Mouse (Mus musculus) left cerebral cortex, adult 18-20 months (tissue): ENCODE measurements around the gene Epn2. TPM values are rescaled to one million over a fixed set of nuclear protein-coding genes. Genes with fewer than 3 reads are reported as not detected.

Source experiments
- DNase-seq, 2 experiments: peaks; one replicate each; pipeline ENCODE4 v3.0.0; 2021 to 2022; ENCODE audit warnings: low spot score in 2 of 2, mixed read lengths in 1 of 2
- total RNA-seq, 2 experiments: library from RNA; stranded (reverse); gene quantifications; 2 replicates each; pipeline ENCODE4 v1.2.3; 2021

Epn2 gene
- total RNA-seq, 2 experiments from 2014 or later: 116 to 128 TPM

DNA sequence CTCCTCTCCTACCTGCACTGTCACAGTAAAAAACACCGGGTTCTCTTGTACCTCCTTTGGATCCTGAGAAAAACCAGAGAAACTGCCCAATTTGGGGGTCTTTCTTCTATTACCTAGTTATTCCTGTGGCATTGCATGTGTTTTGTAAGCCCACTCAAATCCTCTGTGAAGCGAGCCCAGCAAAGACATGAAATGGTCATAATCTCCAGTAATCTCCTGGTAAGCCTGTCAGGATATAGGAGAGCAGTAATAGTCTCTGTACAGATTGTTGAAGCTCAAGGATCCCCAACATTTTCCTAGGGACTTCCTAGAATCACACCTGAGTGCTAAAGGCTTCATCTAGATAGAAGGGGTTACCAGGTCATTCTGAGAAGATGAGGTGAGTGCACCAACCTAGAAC, 38.4 kb downstream of the Epn2 start:
- no peak for DNase-seq

DNA sequence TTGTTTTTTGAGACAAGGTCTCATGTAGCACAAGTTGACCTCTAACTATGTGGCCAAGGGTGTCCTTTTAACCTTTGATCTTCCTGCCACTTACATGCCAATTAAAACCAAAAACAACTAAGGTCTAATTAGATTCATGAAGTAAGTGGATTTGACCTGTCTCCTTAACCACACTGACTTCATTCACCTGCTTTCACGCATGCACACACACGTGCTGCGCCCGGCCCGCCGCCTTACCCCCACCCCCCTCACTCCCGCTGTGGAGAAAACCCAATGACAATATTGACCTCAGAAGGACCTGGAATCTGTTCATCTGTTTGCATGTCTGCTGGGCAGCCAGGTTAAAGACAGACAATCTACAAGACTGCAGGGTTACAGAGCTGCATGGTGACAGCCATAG, 38.8 kb downstream of the Epn2 start:
- DNase-seq: no peak

DNA sequence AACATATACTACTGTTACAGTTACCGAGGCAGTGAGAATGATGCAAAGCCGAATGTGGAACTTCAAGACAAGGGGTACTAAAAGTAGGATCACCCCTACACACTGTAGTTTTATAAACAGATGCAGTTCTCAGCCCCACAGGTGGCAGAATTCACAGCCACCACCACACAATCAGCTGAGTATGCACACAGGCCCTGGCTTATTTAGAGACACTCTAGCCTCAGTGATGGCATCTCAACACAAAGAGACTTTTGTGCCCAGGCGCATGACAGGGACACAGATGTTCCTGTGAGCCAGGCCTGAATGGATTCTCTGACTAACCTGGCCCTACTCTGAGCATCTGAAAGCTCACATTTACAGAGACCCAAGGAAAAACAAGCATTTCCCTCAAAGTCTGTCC, 42.1 kb downstream of the Epn2 start:
- peak; percentile 32 to 35 for DNase-seq

DNA sequence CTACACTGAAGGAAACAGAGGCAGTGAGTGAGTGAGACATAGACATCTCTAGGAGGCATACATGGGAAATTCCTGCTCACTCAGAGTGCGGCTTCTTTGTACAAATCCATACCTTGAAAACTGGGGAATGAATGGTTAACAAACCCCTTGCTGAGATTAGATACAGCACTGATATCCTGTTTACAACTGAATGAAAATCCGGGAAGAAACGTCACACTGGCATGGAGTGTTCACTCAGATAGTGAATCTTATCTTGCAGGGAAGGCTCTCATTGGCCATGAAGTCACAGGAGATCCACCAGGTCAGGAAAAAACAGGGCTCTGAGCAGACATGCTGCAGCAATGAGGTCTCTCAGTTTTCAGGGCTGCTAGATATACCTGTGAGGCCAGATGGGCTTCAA, 42.5 kb downstream of the Epn2 start:
- no peak for DNase-seq

DNA sequence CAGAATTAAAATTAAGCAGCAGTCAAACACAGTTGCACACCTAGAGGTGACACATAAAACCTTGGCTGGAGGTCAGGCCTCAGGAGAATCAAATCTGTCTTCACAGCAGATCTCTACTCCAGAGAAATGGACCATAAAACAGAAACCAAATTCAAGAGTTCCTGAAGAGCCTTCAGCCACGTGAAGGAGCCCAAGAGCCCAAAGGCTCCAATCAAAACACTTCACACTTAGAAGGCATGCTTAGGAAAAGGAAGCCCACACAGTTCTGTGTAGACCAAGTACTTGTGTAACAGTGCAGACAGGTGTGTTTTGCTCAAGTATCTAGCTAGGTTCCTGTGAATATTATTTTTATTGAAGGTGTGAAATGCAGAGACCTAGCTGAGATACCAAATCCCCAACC, 44.0 kb downstream of the Epn2 start:
- DNase-seq: no peak

DNA sequence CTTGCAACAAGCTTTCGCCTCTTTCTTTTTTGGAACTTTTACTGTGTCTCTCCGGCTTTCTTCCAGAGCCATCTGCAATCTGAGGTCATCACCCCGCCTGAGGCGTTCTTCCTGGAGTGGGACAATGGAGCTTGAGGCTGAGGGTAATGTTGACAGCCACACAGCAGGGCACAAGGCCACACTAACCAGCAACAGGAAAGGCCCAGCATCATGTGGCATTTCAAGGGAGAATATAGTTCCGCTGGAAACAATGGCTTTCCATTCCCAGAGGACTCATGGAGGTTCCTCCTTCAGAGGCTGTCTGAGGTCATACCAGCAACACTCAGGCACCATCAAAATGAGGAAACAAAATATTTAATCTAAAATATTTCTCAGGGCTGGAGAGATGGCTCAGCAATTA, 45.9 kb downstream of the Epn2 start:
- no peak for DNase-seq

DNA sequence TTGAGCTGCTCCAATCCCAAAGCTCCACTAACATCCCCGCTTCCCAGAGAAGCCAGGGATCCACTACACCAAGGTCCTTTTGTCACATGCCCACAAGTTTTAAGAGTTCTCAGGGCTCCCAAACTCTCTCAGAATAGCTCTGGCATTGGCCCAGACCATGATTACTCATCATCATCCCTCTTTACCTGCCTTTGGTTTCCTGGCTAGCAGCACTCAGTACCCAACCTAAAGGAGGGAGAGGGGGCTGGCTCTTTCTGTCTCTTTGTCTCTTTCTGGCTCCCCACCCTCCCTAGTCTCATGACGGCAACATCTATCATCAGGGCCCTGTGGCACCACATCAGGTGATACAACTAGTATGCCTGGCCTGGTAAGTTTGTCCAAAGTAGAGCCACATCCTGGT, 46.7 kb downstream of the Epn2 start:
- DNase-seq: no peak

DNA sequence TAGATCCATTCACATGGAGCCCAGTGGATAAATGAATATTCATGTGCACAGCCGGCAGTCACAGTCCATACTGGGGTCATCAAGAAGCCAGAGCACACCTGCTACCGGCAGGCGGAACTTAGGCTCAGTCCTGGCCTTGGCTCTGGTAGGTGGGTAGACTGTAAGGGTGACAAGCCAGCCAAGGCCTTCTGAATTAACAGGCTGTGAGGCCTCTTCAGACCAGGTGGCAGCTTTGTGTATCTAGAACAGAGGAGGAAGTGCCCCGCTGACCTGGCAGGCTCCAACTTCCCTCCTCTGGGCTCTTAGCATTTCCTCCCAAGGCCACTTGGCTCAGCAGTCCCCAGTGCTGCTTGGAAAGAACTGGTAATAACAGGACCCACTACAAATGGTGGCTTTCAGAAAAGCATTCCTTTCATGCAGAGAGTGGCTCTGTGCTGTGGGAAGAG, 50.2 kb downstream of the Epn2 start:
- DNase-seq: no peak

DNA sequence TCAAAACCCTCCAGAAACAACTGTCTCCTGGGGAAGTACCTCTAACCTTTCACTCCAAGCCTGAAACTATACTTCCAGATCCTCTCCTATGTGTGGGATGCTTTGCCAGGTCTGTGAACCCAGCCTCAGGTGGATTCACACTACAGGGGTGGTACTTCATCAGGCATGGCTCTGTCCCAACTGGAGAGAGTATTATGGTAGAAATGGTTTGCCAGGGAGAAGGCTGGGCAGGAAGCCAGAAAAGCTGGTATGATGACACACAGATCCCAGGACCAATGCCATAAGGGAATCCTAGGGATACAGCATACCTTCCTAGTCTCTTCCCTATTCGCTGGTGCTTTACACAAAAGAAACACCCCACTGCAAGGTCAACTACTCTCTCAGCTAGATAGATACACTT, 52.6 kb downstream of the Epn2 start:
- peak in 1 of 2 experiments; percentile 33 for DNase-seq

DNA sequence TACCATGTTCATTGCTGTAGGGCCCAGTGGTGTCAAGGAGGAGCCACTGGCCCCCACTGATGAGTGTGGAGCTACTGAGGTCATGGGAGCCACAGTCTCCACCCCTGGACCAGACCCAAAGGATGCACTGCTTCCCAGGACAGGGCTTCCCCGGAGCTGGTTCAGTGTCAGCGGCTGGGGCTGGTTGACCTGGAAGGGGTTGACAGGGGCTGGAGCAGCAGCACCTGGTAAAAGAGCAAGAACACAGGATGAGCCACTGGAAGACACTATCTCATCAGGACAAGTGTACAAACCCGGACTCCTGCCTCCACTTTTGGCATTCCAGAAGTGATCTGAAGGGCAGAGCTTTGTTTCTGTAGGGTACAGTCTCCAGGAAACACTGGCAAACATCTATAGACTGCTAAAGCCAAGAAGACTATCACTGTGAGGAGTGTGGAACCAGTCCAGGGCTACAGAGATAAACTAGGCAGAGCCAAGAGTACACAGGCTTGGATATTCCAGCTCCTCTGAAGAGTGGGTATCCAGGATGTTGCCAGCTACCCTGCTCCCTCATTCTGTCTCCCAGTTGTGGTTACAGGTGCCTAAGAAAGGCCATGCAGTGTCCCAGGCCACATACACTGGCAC, 59.9 kb downstream of the Epn2 start:
- no peak for DNase-seq

DNA sequence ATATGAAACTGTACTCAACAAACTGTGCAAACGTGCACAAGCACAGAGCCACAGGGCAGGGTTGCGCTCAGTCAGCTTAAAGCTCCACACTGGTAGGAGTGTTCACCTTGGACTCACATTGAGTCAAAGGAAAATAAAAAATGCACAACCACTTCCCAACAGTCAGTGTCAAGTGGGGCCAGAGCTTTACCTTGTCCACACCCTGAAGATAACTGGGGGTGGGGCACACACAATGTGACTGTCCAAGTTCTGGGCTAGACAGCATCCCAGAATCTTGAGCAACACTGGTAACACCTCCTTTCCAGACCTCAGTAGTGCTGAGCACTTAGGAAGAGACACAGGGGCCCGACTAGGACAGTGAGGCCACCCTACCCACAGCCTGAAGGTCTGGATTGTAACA, 60.6 kb downstream of the Epn2 start:
- DNase-seq: no peak

DNA sequence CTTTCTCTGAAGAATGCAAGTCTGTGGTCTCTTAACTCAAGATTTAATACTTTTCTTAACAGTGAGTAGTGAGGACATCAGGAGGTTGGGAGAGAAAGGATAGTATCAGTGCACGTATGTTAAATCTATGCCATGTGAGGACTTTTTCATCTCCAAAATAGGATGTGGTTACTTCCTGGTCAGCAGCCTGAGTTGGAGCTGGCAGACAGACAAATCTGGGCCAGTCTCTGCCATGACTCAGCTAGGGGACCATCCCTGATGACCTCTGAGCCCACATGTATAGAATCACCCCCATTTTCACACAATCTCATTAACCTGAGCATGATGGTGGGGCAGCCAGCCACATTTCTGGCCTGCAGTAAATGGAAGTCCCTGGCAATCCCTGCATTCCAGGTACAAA, 61.5 kb downstream of the Epn2 start:
- DNase-seq: no peak

DNA sequence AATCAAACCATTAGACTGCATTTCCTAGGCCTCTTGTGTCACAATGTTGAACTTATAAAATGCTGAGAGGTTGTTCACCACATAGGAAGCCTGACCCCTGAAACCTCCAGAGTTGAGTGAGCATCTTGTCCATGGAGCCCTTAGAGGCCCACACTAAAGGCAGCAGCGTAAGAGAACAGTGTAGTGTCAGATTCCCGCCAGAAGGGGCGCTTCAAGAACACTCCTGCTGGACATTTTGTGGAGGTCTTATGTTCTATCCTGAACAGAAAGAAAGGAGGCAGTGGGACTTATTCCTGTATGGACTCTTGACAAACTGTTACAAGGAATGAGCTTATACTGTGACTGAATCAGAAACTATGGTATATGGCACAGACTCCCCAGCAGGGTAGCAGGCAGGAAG, 64.5 kb downstream of the Epn2 start:
- peak in 1 of 2 experiments; percentile 37 for DNase-seq

DNA sequence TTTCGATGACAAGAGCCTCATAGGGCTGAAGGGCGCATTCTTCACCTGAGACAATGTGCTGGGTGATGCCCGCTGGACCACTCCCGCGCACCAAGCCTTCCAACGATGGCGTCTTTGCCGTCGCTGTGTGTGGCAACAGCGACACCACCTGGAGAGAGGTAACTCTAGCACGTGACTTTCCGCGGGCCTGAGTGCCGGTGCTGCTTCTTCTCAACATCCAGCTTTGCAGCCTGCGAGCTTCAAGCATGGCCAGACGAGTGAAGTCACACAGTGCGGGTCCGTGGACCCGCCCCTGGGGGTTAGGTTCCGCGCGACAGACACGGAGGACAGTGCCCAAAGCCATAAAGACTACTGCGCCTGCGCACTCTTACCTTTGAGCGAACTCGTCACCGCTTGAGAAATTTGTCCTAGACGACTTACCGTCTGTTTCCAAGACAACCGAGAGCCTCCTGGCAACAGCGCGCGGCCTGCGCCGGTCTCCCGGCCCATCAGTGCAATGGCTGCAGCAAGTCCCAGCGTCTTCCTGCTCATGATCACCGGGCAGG, 74.7 kb downstream of the Epn2 start, which contains the start of gene B9d1:
TSS of gene B9d1 (plus strand) at position 432 of the 545 bp plus-strand sequence.
- DNase-seq: peak; percentile 96 to 98

DNA sequence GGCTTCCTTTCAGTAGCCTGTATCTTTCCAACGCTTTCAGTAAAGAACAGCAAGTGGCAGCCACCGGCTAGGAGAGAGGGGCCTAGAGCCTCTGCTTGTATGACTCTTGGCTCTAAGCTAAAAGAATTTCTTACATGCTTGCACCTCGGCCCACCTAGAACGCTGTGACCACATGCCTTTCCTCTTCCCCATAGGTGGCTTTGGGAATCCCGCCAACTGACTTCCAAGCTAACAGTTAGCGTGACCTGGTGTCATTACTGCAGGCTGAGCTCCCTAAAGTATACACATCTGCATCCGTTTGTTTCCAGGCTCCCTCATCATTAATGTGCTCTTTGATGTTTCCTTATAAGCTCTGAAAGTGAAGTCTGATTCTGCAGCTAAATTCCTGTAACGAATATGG, 75.6 kb downstream of the Epn2 start:
- no peak for DNase-seq

DNA sequence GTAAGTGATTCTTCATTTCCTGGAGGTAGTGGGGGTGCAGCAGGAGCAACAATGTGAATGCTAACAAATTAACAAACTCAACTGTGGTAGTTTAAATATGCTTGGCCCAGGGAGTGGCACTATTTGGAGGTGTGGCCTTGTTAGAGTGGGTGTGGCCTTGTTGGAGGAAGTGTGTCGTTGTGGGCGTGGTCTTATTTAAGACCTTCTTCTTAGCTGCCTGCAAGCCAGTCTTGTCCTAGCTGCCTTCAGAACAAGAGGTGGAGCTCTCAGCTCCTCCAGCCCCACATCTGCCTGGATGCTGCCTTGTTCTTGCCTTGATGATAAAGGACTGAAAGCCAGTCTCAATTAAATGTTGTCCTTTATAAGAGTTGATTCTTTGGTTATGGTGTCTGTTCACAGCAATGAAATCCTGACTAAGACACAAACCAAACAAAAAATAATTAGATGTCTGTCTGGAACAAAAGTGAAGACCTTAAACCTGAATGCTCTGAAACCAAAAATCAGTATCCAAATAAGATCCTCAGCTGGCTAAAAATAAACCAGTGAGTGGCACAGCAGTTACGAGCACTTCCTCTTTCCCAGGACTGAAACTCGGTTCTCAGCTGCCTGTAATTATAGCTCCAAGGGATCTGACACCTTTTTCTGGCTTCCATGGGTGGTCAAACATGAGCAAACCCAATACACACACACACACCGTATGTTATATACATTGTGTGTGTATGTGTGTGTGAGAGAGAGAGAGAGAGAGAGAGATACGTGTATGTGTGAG, 80.6 kb downstream of the Epn2 start:
- no peak for DNase-seq

DNA sequence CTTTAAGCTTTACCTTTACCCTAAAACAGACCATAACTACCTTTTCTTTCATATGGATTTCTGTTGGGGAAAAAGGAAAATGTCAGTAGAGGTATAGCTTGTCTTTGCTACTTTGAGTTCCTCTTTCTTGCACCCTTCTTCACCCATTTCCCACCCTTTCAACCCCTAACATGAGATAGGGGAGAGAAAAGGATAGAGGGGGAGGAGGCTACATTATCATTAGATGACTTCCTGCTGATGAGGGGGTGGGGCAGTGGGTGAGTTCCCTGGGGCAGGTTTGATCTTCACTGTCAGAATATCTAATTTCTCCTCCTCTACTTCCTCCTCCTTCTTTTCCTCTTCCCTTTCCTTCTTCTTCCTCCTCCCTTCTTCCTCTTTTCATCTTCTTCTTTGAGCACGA, 82.0 kb downstream of the Epn2 start:
- no peak for DNase-seq

DNA sequence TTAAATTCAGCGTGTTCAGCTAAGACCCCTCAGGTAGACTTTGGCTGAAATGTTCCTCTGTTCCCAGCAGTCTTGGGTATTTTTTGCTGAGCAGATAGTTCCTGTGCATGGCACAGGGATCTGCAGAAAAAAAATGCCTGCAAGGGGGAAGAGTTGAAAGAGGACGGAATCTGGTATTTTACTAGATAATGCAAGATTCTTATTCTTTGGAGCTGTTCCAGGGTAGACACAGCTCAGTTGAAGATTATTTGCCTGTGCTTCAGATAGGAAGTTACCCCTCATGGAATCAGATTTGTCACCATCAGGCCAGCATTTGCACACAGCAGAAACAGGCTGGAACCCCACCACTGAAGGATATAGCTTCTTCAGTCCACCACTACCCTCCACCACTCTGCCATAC, 84.0 kb downstream of the Epn2 start:
- DNase-seq: no peak

DNA sequence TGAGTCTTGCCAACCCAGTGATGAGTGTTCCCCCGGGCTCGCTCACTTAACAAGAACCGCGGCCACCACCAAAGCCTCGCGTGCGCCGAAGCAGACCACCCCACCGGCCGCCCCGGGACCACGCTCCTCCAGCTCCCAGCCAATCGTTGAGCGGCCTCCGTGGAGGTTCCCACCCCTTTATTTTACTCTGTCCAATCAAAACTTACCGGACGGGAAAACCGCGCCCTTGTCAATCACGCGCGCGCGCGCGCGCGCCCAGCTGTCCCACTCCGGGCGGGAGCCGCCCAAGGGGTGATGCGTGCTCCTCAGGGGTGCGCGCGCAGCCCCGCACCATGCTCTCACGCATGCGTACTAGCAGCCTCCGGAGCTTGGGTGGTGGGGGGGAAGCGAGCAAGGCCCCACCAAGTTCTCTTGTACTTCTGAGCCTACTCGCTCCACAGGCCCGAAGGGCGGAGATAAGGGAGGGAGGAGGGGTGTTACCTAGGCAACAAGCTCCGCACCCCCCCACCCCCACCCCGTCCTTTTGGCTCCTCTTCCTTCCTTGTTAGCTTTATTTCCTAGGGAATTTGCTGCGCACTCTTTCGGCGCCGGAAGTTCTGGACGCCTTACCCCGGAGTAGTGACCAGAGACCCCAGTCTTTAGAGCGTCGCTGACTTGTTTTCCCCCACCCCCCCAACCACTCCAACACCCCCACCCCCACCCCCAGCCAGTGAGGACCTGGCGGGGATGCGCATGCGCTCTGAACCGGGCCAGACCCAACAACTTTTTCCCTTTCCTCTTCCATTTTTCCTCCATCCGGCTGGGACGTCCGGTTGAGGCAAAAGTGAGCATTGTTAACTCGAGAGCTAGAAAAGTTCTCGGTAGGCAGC, 85.1 kb downstream of the Epn2 start, which contains the start of gene Mapk7:
TSS of gene Mapk7 (minus strand) at position 278 of the 869 bp plus-strand sequence.
- DNase-seq: peak; percentile 91 to 97

DNA sequence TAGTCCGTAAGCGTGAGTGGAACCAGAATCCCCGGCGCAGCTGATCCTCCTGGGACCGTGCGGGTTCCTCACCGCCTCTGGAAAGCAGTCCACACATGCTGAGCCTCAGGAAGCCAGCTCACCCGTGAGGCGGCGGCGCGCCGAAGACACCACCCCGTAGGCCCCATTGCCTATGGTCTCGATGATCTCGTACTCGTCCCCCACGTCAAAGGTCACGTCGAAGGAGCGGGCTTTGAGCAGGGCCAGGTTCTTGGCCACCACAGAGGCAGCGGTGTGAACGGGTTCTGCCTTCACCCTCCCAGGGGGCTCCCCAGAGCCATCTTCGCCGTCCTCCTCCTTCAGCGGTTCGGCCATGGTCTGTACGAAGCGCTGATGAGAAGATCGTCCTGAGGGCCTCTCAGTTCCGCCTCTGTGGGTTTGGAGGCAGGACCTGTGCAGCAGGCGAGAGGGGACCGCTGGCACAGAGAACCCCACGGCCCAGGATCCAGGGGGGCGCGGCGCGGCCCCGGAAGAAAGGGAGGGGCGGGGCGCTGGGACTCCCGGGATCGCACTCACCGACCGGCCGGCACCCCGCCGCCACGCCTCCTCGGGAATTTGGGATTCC, 85.9 kb downstream of the Epn2 start:
- peak; percentile 39 to 47 for DNase-seq
